Mouse (Mus musculus) mouse embryonic stem cell (cell line): ENCODE results near the gene Tbxa2r.

Experiments
- in situ Hi-C, 2 experiments: fragments of 300-500 bp; cut with MboI; formaldehyde crosslinking; loops; 1 replicate in 1 of 2; 3 replicates in 1 of 2; pipeline ENCODE4 v1.14.3; 2019 to 2020; ENCODE audit warnings: low sequenced_read_pairs in 2 of 2, low pct_unique_long_range_greater_than_20kb in 1 of 2, mixed read lengths in 1 of 2; ENCODE audit not compliant: unreplicated experiment in 1 of 2

The Tbxa2r gene

DNA sequence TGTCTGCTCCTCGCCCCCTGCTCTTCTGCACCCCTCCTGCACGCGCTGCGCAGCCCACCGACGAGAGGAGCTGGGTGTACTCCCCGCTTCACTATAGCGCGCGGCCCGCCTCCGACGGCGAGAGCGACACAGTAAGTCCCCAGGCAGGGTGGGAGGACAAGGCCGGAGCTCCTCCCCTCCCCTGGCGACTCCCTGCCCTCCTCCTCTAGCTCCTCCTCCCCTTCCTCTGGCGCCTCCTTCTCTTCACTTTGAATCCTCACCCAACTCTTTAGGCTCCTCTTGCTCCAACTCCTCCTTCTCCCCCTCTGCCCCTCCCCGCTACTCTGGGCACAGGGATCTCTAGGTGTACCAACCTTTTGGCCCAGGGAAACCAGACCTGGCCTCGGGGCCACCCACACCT, 11.3 kb upstream of the Tbxa2r start:
- in situ Hi-C loops: no loop called here

DNA sequence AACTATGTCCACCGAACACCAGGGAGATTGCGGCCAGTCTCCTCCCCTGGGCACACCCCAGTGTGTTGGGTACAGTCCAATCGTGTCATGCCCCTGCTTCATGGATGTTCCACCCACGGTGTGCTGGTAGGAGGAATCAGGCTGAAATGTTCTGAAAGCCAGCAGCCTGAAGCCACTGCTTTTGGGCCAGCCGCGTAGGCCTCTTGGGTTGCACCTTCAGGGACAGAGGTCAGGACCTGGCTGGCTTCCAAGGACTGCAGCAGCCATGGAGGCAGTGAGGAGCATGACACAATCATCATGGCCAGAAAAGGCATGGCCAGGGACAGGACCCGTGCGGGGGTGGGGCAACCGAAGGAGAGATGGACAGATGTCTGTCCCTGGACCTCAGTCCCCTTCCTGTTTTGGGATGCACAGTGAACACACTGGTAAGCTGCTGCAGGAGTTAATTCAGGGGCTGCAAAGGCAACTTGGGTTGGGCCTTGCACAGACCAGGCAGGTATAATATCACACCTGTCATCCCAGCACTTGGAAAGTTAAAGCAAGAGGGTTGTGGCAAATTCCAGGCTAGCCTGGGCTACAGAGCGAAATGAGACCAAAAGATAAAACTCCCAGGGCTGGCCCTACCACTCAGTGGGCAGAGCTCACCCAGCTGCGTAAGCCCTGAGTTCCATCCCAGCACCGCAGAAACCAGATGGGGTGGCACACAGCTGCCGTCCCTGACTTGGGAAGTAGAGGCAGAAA, 9.8 kb upstream of the Tbxa2r start:
- in situ Hi-C loops: no loop called here

DNA sequence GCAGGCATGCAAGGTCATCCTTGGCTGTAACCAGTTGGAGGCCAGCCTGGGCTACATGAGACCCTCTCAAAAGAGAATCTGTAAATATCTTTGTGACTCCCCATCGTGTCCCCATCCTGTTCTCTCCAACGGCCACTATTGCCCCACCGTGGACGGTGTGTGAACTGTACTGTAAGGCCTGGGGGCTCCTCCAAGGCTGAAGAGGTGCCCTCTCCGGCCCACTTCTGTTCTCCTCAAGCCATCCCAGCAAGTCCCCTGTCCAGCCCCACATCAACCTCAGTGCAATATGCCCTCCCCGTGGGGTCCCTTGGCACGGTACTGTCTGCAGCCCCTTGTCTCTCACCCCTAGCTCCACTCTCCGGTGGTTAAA, 9.2 kb upstream of the Tbxa2r start:
- in situ Hi-C loops: no loop called here

DNA sequence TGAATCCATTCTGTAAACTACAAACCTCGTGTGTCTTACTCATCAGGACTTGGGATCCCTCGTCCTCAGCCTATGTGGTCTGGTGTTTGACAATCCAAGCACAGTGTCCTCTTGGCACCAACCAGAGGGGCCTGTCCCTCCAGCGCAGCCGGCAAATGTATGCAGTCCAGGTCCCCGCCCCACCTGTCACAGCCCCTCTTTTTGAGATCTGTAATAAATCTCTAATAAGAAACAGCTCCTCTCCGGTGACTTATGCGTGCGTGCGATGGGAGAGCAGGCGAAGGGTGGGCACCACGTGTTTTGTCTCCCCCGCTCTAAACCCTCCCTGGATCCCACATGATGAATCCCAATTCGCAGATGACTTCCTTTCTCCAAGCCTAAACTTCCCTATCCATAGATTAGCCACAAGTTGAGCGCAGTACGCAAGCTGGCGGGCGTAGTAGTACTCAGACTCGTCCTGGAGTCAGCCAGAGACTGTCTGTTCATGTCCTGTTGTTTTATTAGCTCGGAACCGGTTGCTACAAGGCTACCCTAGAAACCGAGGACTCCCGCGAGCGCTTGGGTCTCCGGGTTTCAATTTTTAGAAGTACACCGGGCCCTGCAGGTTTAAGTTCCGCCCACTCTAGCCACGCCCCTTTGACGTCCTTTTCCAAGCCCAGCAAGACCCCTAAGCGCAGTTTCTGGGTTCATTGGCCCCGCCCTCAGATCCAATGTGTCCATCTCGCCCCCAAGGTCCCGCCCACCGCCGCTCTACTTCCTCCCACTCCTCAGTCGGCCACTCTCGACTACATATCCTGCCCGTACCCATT, 8.6 kb upstream of the Tbxa2r start:
- in situ Hi-C loops: no loop called here

DNA sequence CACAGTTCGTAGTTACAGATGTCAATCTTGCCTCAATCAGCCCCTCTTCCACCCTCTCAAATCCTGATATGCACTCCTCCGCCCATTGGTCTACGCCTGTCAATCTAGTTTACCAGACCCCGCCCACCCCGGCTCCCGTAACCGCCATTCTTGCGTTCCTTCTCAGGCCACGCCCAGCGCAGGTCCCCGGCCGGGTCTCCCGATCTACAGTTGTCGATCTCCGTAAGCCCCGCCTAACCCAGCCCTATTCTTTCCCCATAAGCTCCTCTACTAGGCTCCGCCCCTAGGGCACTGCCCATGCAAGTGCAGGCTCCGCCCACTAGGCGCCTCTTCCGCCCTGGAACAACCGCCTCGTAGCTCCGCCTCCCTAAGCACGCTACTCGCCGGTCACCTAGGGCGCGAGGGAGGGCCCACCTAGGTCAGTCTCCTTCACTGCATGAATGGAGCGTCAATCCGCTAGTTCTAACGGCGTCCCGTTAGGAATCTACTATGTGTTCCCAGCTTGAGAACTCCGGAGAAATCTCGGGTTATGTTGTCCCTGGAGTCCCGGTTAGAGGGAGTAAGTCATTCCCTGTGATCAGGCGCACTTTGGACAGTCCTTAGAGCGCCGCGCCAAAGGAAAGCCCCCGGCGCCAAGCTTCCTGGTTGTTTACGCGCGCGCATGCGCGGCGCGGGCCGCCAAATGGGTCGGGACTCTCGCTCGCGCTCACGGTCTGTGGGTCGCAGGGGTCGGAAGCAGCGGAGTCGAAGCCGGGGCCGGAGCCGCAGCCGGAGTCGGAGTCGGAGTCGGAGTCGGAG, 7.8 kb upstream of the Tbxa2r start, which contains the start of gene Cactin:
Cactin (plus strand) TSS at position 554 of the 798 bp plus-strand sequence.
- in situ Hi-C loops: no loop called here

DNA sequence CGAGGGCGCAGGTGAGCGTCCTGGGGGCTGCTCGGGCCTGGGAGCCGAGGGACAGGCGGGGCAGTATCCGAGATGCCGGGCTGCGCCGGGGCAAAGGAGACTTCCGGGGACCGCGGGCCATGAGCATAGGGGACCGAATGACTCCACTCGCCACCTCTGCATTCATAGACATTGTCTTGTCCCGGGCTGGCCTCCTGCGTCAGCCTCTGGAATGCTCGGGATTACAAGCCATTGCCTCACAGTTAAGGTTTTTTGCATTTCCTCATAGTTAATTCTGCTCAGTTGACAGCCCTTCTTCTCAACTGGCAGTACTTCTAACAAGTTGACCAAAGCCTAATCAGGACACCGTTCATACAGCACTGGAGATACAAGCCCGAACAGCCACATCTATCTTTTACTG, 7.1 kb upstream of the Tbxa2r start:
- in situ Hi-C loops: no loop called here

DNA sequence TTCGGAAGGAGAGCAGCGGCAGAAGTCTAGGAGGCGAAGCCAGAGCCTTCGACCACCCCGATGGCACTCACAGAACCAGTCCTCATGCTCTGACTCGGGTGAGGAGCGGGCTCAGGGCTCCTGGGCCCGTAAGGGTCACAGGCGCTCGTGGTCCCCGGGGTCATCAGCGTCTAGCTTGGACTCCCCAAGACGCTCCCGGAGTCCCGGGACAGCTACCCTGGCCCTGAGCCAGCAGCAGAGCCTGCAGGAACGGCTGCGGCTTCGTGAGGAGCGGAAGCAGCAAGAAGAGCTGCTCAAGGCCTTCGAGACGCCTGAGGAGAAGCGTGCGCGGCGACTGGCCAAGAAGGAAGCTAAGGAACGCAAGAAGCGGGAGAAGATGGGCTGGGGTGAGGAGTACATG, 6.1 kb upstream of the Tbxa2r start:
- in situ Hi-C loops: no loop called here

DNA sequence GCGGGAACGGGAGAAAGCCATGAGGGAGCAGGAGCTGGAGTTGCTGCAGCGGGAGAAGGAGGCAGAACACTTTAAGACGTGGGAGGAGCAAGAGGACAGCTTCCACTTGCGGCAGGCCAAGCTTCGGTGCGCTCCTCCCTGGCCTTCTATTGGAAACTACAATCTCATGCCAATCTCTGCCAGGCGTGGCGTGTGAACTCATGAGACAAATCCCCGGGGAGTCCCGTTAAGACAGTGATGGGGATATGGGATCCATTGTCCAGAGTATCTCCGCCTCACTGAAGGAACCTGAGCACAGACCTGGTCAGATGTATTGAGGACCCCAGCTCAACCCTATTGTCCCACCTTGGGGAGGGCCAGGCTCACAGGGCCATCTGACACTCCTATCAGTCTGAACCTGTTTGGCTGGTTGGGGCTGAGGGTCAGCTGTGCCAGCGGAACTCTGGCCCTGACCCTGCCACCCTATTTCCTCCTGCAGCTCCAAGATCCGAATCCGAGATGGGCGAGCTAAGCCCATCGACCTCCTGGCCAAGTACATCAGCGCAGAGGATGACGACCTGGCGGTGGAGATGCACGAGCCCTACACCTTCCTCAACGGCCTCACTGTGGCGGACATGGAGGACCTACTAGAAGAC, 5.3 kb upstream of the Tbxa2r start:
- in situ Hi-C loops: no loop called here

DNA sequence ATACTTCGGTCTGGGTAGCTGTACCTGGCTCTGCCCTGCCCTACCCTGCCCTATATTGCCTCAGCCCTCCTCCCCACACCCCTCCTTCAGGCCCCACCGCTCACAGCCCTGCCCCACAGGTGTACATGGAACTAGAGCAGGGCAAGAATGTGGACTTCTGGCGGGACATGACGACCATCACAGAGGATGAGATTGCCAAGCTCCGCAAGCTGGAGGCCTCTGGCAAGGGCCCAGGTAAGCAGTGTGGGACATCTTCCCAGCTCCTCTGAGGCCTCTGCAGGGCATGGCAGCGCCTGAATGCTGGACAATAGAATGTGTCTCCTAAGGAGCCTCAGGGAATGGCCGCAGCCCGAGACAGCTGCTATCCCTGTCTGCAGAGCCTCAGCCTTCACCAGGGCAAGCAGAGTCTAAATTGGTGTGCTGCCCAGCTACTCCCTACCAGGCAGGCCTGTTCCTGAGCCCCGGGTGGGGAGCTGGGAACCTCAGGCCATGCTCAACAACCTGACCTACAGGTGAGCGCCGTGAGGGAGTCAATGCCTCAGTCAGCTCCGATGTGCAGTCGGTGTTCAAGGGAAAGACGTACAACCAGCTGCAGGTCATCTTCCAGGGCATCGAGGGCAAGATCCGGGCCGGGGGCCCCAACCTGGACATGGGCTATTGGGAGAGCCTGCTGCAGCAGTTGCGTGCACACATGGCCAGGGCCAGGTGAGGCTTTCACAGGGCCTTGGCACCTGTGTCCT, 4.6 kb upstream of the Tbxa2r start:
- in situ Hi-C loops: no loop called here

DNA sequence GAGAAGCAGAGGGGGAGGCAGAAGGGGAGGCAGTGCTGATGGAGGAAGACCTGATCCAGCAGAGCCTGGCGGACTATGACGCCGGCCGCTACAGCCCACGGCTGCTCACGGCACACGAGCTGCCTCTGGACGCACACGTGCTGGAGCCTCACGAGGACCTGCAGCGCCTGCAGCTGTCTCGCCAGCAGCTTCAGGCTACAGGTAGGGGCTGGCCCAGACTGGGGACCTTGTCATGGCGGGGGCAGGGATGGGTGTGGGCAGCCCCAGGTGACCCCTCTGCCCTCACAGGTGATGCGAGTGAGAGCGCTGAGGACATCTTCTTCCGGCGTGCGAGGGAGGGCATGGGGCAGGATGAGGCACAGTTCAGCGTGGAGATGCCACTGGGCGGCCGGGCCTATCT, 3.4 kb upstream of the Tbxa2r start:
- in situ Hi-C loops: no loop called here

DNA sequence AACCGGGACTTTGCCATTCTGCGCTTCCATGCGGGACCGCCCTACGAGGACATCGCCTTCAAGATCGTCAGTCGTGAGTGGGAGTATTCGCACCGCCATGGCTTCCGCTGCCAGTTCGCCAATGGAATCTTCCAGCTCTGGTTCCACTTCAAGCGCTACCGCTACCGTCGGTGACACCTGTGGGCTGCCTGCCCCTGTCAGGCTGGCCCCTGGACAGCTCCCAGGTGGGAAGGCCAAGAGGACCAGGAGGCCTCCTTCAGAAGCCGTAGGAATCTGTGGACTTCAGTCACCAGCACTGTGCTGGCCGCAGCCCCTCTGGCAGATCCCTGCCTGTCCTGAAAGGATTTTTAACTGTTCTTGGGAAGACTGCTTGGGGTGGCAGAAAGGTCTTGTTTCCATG, 2.8 kb upstream of the Tbxa2r start:
- in situ Hi-C loops: no loop called here

DNA sequence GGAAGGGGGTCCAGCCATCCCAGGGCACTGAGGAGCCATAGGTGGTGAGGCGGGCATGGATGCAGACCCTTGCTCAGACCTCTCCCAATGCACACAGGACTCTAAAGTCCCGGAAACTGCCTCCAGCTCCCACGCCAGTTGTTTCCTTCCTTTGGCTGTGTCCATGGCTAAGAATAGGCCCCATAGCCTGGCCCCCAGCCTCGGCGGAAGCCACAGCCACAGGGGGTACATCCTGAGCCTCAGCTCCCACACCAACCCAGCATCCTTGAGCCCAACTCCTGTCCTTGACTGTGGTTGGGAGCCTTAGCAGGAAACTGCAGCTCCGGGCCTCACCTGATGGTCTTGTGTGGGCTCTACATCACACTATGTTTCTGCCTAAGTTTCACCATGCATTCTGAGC, 1.7 kb upstream of the Tbxa2r start:
- in situ Hi-C loops: no loop called here

DNA sequence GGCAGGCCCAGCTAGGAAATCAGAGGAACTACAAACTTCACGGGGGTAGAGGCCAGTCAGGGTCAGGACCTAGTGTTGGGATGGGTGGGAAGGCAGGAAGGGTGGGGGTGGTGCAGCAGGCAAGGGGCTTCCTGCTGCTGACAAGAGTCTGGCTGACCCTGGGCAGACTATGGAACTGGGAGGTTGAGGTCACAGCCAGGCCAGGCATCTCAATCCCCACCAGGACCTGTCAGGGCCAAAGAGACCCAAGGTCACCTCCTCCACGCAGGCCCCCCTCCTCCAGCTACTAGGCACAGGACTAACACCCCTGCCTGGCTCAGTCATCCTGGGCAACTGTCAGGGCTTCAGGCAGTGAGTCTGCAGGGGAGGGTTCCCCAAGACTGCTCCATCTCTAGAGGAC, 572 bp upstream of the Tbxa2r start:
- in situ Hi-C loops: no loop called here

DNA sequence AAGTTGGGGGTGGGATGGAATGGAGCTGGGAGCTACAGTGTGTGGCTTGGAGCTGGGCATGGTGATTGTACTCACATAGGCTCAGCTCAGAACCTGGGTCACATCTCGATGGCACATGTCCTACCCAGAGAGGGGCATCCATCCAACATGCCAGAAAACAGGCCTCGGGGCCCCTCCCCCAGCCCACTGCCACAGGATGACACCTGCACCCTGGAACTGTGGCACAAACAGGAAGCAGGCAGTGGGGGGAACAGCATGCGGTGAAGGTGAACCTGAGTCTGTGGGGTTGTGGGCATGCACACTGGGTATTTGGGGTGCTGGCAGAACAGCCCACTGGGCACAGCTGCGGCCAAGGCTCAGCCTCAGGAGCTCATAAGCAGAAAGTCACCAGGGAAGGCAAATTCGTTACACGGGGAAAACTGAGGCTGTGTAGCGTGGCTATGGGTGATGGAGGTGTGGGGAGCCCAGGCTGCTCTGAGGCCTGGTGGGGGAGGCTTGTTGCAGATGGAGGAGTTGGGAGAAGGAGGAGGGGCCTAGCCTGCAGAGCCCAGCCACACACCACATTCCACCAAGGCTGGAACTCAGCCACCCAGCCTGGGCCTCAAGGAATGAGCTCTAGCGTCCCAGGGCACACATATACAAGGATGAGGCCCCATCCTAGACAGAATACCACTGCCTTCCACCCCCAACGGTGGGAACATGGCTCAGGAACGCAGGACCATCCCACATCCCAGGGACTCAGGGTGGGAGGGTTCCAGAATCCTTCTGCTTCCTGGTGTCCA, 854 bp downstream of the Tbxa2r start:
- in situ Hi-C loops: no loop called here

DNA sequence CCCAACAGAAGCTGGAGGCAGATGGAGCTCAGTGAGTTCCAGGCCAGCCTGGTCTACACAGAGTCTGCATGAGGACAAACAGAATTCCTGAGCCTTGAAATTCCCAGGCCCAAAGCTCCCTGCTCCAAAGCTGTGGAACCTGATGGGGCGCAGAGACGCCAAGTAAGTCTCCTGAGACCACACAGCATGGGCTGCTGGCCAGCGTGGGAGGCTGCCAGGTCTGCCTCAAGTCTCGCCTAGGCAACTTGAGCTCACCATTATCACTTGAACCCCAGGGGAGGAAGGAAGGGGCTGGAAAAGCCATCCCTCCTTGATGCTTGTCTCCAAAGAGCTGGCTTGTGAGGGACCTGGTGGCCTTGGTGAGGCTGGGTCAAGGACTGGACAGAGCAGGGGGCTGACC, 1.5 kb downstream of the Tbxa2r start:
- in situ Hi-C loops: no loop called here

DNA sequence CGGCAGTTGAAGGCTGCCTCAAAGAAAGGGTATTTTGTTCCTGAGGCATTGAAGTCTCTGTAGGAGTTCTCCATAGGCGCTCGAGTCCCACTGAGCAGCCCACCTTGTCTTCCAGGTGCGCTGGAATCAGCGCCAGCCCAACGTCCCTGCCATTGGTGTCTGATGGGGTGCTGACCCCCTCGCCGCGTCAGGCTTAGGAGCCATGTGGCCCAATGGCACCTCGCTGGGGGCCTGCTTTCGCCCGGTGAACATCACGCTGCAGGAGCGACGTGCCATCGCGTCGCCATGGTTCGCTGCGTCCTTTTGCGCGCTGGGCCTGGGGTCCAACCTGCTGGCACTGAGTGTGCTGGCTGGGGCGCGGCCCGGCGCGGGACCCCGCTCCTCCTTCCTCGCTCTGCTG, 3.7 kb downstream of the Tbxa2r start:
- in situ Hi-C loops: no loop called here

DNA sequence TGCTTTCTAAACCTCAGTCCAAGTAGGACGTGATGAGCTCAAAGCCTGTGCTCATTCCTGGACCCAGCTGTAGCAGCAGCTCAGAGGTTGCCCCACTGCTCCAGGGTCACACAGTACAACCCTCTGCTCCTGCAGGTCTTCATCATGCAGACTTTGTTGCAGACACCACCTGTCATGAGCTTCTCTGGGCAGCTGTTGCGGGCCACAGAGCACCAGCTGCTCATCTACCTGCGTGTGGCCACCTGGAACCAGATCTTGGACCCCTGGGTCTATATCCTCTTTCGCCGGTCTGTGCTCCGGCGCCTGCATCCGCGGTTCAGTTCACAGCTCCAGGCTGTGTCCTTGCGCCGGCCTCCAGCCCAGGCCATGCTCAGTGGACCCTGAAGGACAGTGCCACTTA, 5.8 kb downstream of the Tbxa2r start:
- in situ Hi-C loops: no loop called here
